Mouse (Mus musculus) CH12.LX (cell line): ENCODE results near the gene Kcnn3. TPM values are rescaled to one million over a fixed set of nuclear protein-coding genes. Genes with fewer than 3 reads are reported as not detected.

ENCODE experiments used
- DNase-seq: peaks from one replicate; pipeline ENCODE4 v3.0.0-alpha.2; 2013; ENCODE audit errors: extremely low read depth
- H3K27ac ChIP-seq: 2 replicates; pipeline ENCODE4 v1.5.1; 2012; ENCODE audit warnings: low read depth, mild to moderate bottlenecking, control low read depth, moderate library complexity; ENCODE audit not compliant: insufficient read depth
- H3K27me3 ChIP-seq: replicated peaks from 2 replicates; pipeline ENCODE3; 2012; ENCODE audit warnings: inconsistent platforms
- H3K36me3 ChIP-seq, 2 experiments: replicated peaks in 1 of 2; 2 replicates each; pipeline versions ENCODE3 to v1.6.1; 2012; ENCODE audit warnings: inconsistent platforms in 1 of 2, low read length in 1 of 2, mild to moderate bottlenecking in 1 of 2, mixed read lengths in 1 of 2, moderate library complexity in 1 of 2; ENCODE audit not compliant: control insufficient read depth in 1 of 2, insufficient read depth in 1 of 2
- H3K4me1 ChIP-seq, 2 experiments: 2 replicates each; pipeline ENCODE4 v1.6.1; 2012; ENCODE audit warnings: inconsistent platforms in 1 of 2, moderate library complexity in 1 of 2; ENCODE audit not compliant: insufficient read depth in 2 of 2, control insufficient read depth in 1 of 2
- H3K4me2 ChIP-seq: 2 replicates; pipeline ENCODE4 v1.6.1; 2012; ENCODE audit warnings: low read depth, mild to moderate bottlenecking, control low read depth; ENCODE audit not compliant: poor library complexity, insufficient read depth, severe bottlenecking
- H3K4me3 ChIP-seq, 3 experiments: fragments of 150-350 bp in 1 of 3; sonication (generic) in 1 of 3; replicated peaks in 1 of 3; 2 replicates each; pipeline versions ENCODE3 to v1.5.1; 2011 to 2012; ENCODE audit warnings: low read depth in 2 of 3, low read length in 2 of 3, mild to moderate bottlenecking in 2 of 3, moderate library complexity in 2 of 3, control low read depth in 1 of 3, improper control_type of control experiment in 1 of 3, inconsistent platforms in 1 of 3, mixed read lengths in 1 of 3; ENCODE audit not compliant: poor library complexity in 1 of 3
- H3K79me2 ChIP-seq: replicated peaks from 2 replicates; pipeline ENCODE4 v1.6.1; 2012; ENCODE audit warnings: mild to moderate bottlenecking, moderate library complexity; ENCODE audit not compliant: control insufficient read depth, poor library complexity, insufficient read depth, severe bottlenecking; ENCODE audit errors: extremely low read depth
- H3K9ac ChIP-seq: 2 replicates; pipeline ENCODE4 v1.6.1; 2012; ENCODE audit warnings: low read depth, mild to moderate bottlenecking, control low read depth, moderate library complexity; ENCODE audit not compliant: insufficient read depth
- H3K9me3 ChIP-seq: replicated peaks from 2 replicates; pipeline ENCODE3; 2012; ENCODE audit warnings: low read length, inconsistent platforms, mixed read lengths
- BHLHE40 ChIP-seq: IDR thresholded peaks from 2 replicates; pipeline ENCODE4 v1.6.1; 2011; ENCODE audit warnings: mild to moderate bottlenecking, low read depth, low read length, improper control_type of control experiment
- CHD1 ChIP-seq: IDR thresholded peaks from 2 replicates; pipeline ENCODE4 v1.6.1; 2012; ENCODE audit warnings: low read depth, low read length, improper control_type of control experiment, inconsistent platforms
- CTCF ChIP-seq, 2 experiments: IDR thresholded peaks in 1 of 2; conservative IDR thresholded peaks in 1 of 2; 2 replicates each; pipeline ENCODE4 v1.5.1; 2011 to 2012; ENCODE audit warnings: low read depth in 2 of 2, low read length in 2 of 2, improper control_type of control experiment in 1 of 2, inconsistent platforms in 1 of 2, mild to moderate bottlenecking in 1 of 2, moderate library complexity in 1 of 2
- E2F4 ChIP-seq: IDR thresholded peaks from 2 replicates; pipeline ENCODE4 v1.6.1; 2011; ENCODE audit warnings: low read depth, low read length, improper control_type of control experiment; ENCODE audit not compliant: insufficient replicate concordance
- GABPA ChIP-seq: IDR thresholded peaks from 2 replicates; pipeline ENCODE4 v1.6.1; 2012; ENCODE audit warnings: low read depth, low read length, improper control_type of control experiment, inconsistent platforms; ENCODE audit not compliant: insufficient replicate concordance
- HCFC1 ChIP-seq: IDR thresholded peaks from 2 replicates; pipeline ENCODE4 v1.6.1; 2012; ENCODE audit warnings: low read depth, mild to moderate bottlenecking, inconsistent platforms, low read length, improper control_type of control experiment
- KAT2A ChIP-seq: IDR thresholded peaks from 2 replicates; pipeline ENCODE4 v1.6.1; 2012; ENCODE audit warnings: low read length, improper control_type of control experiment, inconsistent platforms; ENCODE audit not compliant: insufficient replicate concordance
- MAX ChIP-seq: IDR thresholded peaks from 2 replicates; pipeline ENCODE4 v1.6.1; 2011; ENCODE audit warnings: low read length, improper control_type of control experiment
- MYC ChIP-seq: IDR thresholded peaks from 2 replicates; pipeline ENCODE4 v1.6.1; 2011; ENCODE audit warnings: low read depth, mild to moderate bottlenecking, improper control_type of control experiment, low read length
- NELFE ChIP-seq: IDR thresholded peaks from 2 replicates; pipeline ENCODE4 v1.6.1; 2011; ENCODE audit warnings: low read depth, low read length, improper control_type of control experiment
- NRF1 ChIP-seq: IDR thresholded peaks from 2 replicates; pipeline ENCODE4 v1.6.1; 2014; ENCODE audit warnings: low read depth, mild to moderate bottlenecking, inconsistent platforms, low read length, improper control_type of control experiment, moderate library complexity
- POLR2A ChIP-seq: IDR thresholded peaks from 2 replicates; pipeline ENCODE4 v1.6.1; 2011; ENCODE audit warnings: low read depth, mild to moderate bottlenecking, improper control_type of control experiment, low read length
- SIN3A ChIP-seq: IDR thresholded peaks from 2 replicates; pipeline ENCODE4 v1.6.1; 2012; ENCODE audit warnings: low read length, improper control_type of control experiment, inconsistent platforms
- SMC3 ChIP-seq: IDR thresholded peaks from 2 replicates; pipeline ENCODE4 v1.6.1; 2011; ENCODE audit warnings: low read depth, low read length, improper control_type of control experiment
- TCF12 ChIP-seq: IDR thresholded peaks from 2 replicates; pipeline ENCODE4 v1.6.1; 2014; ENCODE audit warnings: low read depth, mild to moderate bottlenecking, inconsistent platforms, low read length, improper control_type of control experiment
- UBTF ChIP-seq: IDR thresholded peaks from 2 replicates; pipeline ENCODE4 v1.6.1; 2012; ENCODE audit warnings: low read depth, mild to moderate bottlenecking, inconsistent platforms, low read length, improper control_type of control experiment, moderate library complexity
- USF1 ChIP-seq: IDR thresholded peaks from 2 replicates; pipeline ENCODE4 v1.6.1; 2014; ENCODE audit warnings: low read depth, mild to moderate bottlenecking, inconsistent platforms, low read length, improper control_type of control experiment
- ZC3H11A ChIP-seq: IDR thresholded peaks from 2 replicates; pipeline ENCODE4 v1.6.1; 2012; ENCODE audit warnings: low read depth, mild to moderate bottlenecking, inconsistent platforms, low read length, improper control_type of control experiment
- ZKSCAN1 ChIP-seq: IDR thresholded peaks from 2 replicates; pipeline ENCODE4 v1.6.1; 2012; ENCODE audit warnings: low read depth, inconsistent platforms, low read length, improper control_type of control experiment, borderline replicate concordance
- ZMIZ1 ChIP-seq: IDR thresholded peaks from 2 replicates; pipeline ENCODE4 v1.6.1; 2012; ENCODE audit warnings: low read depth, mild to moderate bottlenecking, inconsistent platforms, low read length, improper control_type of control experiment
- dilution Hi-C: fragments of 300-500 bp; cut with MboI; formaldehyde crosslinking; loops from 2 replicates; pipeline ENCODE4 v1.14.3; 2020; ENCODE audit warnings: low sequenced_read_pairs; ENCODE audit not compliant: extremely low pct_unique_long_range_greater_than_20kb, extremely low pct_ligation_motif_present
- in situ Hi-C: fragments of 300-500 bp; cut with MboI; formaldehyde crosslinking; loops from 3 replicates; pipeline ENCODE4 v1.14.3; 2019; ENCODE audit warnings: low sequenced_read_pairs, low pct_ligation_motif_present, low pct_unique_long_range_greater_than_20kb, mixed read lengths
- polyA plus RNA-seq: library from polyadenylated mRNA; unstranded; fragments of >175 nt; gene quantifications from 2 replicates; pipeline ENCODE4 v1.2.1, GENCODE M21; 2012; ENCODE audit warnings: low read depth; ENCODE audit not compliant: insufficient read length
- total RNA-seq, 2 experiments: library from RNA; depleted of rRNA; stranded (reverse); fragments of 300-350 nt in 1 of 2; fragments of >200 nt in 1 of 2; gene quantifications; 2 replicates each; pipeline ENCODE4 v1.2.3; 2012 to 2014

Kcnn3 gene
- total and polyA plus RNA-seq, 3 experiments = 0.06 TPM; not detected in 2

DNA sequence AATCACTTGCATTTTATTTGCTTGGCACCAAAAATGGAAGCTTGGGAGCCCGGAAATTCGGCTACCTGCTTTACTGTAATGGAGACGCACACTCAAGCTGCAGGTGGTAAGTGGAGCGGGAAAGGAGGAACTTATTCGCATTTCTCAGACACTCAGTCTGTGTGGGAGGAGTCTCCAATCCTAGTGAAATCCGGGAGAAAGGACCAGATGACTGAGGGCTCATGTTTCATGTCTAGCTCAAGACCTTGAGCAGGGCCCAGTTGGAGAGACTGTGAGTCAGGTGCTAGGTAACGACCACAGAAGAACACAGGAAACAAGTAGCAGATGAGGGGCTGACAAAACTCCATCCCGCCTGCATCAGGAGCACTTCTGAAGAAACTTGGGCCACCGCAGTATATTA, 171.8 kb downstream of the Kcnn3 start:
- in situ Hi-C loops = loop anchor here (25.0 kb wide), 1 partner anchor 354 kb away; the partner anchor contains the start of genes Adam15 and Efna4

DNA sequence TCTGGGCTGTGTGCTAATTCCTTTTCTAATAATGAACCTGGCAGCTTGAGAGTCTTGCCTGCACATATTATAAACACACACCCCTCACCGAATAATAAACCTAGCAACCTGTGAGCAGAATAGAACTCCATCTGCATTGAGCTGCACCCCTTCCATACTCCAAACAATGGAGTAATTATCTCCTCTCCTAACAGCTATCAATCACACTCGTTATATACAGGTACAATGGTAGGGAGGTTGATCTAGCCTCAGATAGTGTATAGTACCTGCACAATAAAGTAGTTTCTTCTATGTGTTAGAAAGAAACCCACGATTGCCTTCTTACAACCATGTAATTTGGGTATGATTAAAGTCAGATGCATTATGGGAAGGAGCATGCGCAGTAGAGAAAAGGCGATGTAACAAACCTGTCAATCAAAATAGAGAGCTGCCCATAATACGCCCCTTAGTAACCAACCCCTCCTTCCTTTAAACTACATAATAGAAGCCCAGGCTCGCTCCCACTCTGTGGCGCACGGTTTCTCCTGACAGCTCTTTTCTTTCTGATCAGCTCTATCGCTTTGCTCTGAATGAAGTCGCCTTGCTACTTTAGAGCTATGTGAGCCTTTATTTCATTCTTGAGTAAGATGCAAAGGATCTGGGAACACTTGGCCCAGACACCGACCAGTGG, 176.3 kb downstream of the Kcnn3 start:
- 0 out of 2 replicates have a peak, but pooled peaks have one; percentile 17 for TF ChIP-seq NRF1
- TF ChIP-seq ZC3H11A = no peak
- peaks cover 1% of the 10 kb centered on the region for H3K27me3 ChIP-seq

More for the DNA sequence above, 171.8 kb downstream of the Kcnn3 start:
- H3K36me3 ChIP-seq = no peaks in the 10 kb centered on the region
- H3K79me2 ChIP-seq = no peaks in the 10 kb centered on the region
- TF ChIP-seq E2F4 (no peak), SMC3 (no peak), UBTF (no peak), ZKSCAN1 (no peak), MAX (no peak), NELFE (no peak), MYC (no peak), CHD1 (no peak), CTCF (conservative IDR thresholded peaks at IDR 0.05 in 1 of 2, IDR thresholded peaks at IDR 0.05 in 1 of 2; ENCODE audit: low read depth in 2 of 2, low read length in 2 of 2) (no peak), SIN3A (no peak), USF1 (no peak), BHLHE40 (no peak), ZMIZ1 (no peak), HCFC1 (no peak), GABPA (no peak), KAT2A (no peak), POLR2A (no peak), TCF12 (no peak)
- peaks cover 1% of the 10 kb centered on the region for H3K27me3 ChIP-seq
- no peak for DNase-seq
- H3K4me3 ChIP-seq = no peak overlapping the region
- no peak overlapping the region for H3K9ac ChIP-seq
- dilution Hi-C loops = no loop called here
- H3K4me1 ChIP-seq = no peaks in the 10 kb centered on the region
- peaks cover 19% of the 10 kb centered on the region for H3K9me3 ChIP-seq
- no peak overlapping the region for H3K27ac ChIP-seq
- H3K4me2 ChIP-seq = no peak overlapping the region

More for the DNA sequence above, 176.3 kb downstream of the Kcnn3 start:
- H3K27ac ChIP-seq = no peak overlapping the region
- peaks cover 4 to 11% of the 10 kb centered on the region in 2 experiments for H3K4me1 ChIP-seq
- dilution Hi-C loops (no loop called here), in situ Hi-C loops (loop anchor here (25.0 kb wide), 1 partner anchor 359 kb away; the partner anchor contains the start of genes Adam15 and Efna4)
- H3K4me2 ChIP-seq = no peak overlapping the region
- no peaks in the 10 kb centered on the region for H3K36me3 ChIP-seq
- peaks cover 20% of the 10 kb centered on the region for H3K9me3 ChIP-seq
- no peaks in the 10 kb centered on the region for H3K79me2 ChIP-seq
- no peak for DNase-seq
- no peak overlapping the region for H3K4me3 ChIP-seq
- H3K9ac ChIP-seq = no peak overlapping the region
